Mouse (Mus musculus) hindbrain, embryonic 10.5 days (tissue): Measurements from ENCODE around the gene Zfp600. TPM values are rescaled to one million over a fixed set of nuclear protein-coding genes. Genes with fewer than 3 reads are reported as not detected.
"Not testable (repeated sequence)": the region's sequence is repeated elsewhere in the genome, so short reads cannot be mapped to it uniquely, and the experiment has no call there.

Experiments
- DNase-seq: peaks from one replicate; pipeline ENCODE4 v3.0.0-alpha.2; 2017; ENCODE audit warnings: low spot score
- H3K27ac ChIP-seq: fragments of 300-500 bp; sonication (generic); 2 replicates; pipeline ENCODE4 v1.5.1; 2016; ENCODE audit warnings: mild to moderate bottlenecking, moderate library complexity
- H3K27me3 ChIP-seq: fragments of 300-500 bp; sonication (generic); 2 replicates; pipeline ENCODE4 v1.6.1; 2016; ENCODE audit warnings: mild to moderate bottlenecking; ENCODE audit not compliant: poor library complexity, insufficient read depth, severe bottlenecking
- H3K36me3 ChIP-seq: fragments of 300-500 bp; sonication (generic); 2 replicates; pipeline ENCODE4 v1.6.1; 2016; ENCODE audit warnings: mild to moderate bottlenecking, moderate library complexity
- H3K4me1 ChIP-seq: fragments of 300-500 bp; sonication (generic); replicated peaks from 2 replicates; pipeline ENCODE4 v1.6.1; 2016; ENCODE audit warnings: mild to moderate bottlenecking
- H3K4me3 ChIP-seq: fragments of 300-500 bp; sonication (generic); 2 replicates; pipeline ENCODE4 v1.5.1; 2016; ENCODE audit warnings: mild to moderate bottlenecking, moderate library complexity
- H3K9me3 ChIP-seq: fragments of 300-500 bp; sonication (generic); 2 replicates; pipeline ENCODE4 v1.6.1; 2016; ENCODE audit warnings: mild to moderate bottlenecking, moderate library complexity
- WGBS: fragments of 180-500 bp; shearing (Covaris S2); methylation state at CpG from one replicate; pipeline ENCODE4 v1.1.7; 2016; 5-methylcytosine and 5-hydroxymethylcytosine counted together
- polyA plus RNA-seq: library from polyadenylated mRNA; unstranded; fragments of >200 nt; fragmentation: Nextera tagmentation; extraction: Ambion mirVana; gene quantifications from 2 replicates; pipeline ENCODE4 v1.2.1, GENCODE M21; 2016

The Zfp600 gene
- polyA plus RNA-seq = not detected in 2 replicates

GRCm38 (mm10) chr4:146156524-146156923 lies at the start of gene Zfp600:
Gene Zfp600, plus strand, starts transcription at chr4:146156824.
- not testable (repeated sequence) for DNase-seq, H3K4me3 ChIP-seq, H3K4me1 ChIP-seq, H3K27me3 ChIP-seq, H3K27ac ChIP-seq, H3K9me3 ChIP-seq, H3K36me3 ChIP-seq
- no CpG with 5 or more reads among the region's 6 CpGs for WGBS

DNA sequence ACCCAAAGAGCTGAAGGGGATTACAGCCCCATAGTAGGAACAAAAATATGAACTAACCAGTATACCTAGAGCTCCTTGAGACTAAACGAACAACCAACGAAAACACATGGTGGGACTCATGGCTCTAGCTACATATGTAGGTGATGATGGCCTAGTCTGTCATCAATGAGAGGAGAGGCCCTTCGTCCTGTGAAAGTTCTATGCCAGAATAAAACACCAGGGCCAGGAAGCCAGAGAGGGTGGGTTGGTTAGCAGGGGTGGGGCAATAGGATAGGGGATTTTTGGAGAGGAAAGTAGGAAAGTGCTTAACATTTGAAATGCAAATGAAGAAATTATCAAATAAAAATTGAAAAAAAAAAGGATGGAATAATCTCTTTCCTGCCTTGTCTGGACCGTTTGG lies 6.3 kb downstream of the Zfp600 start:
- H3K9me3 ChIP-seq = peaks cover 13% of the 10 kb centered on the region
- DNase-seq, H3K4me3 ChIP-seq, H3K36me3 ChIP-seq, H3K27me3 ChIP-seq, H3K4me1 ChIP-seq, H3K27ac ChIP-seq: not testable (repeated sequence)
- 73% methylated on average over 4 of the region's 4 CpGs for WGBS

GRCm38 (mm10) chr4:146167202-146167832 lies 10.7 kb downstream of the Zfp600 start:
- DNase-seq, H3K27me3 ChIP-seq, H3K27ac ChIP-seq, H3K4me3 ChIP-seq, H3K4me1 ChIP-seq, H3K36me3 ChIP-seq: not testable (repeated sequence)
- WGBS = 82% methylated on average over 3 of the region's 3 CpGs
- H3K9me3 ChIP-seq = peaks cover 25% of the 10 kb centered on the region

- H3K4me3 ChIP-seq, H3K27ac ChIP-seq, H3K4me1 ChIP-seq, H3K27me3 ChIP-seq, DNase-seq, H3K36me3 ChIP-seq: not testable (repeated sequence)
- 83% methylated on average over 10 of the region's 10 CpGs for WGBS
- H3K9me3 ChIP-seq = peaks cover 23% of the 10 kb centered on the region
Observed at GRCm38 (mm10) chr4:146167879-146168532, 11.4 kb downstream of the Zfp600 start.

DNA sequence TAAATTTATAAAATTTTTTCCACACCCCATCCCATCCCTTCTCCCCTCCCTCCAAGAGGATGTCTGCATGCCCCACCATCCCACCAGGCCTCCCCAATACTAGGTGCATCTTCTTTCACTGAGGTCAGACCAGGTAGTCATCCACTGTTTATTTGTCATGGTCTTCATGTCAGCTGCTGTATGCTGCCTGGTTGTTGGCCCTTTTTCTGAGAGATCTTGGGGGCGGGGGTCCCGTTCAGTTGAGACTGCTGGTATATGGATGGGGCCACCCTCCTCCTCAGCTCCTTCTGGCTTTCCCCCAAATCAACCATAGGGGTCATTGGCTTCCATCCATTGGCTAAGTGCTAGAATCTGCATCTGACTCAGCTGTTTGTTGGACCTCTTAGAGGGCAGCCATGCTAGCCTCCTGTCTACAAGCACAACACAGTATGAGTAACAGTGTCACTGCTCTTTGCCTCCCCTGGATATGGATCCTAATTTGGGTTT lies 12.1 kb downstream of the Zfp600 start:
- H3K4me3 ChIP-seq, H3K27me3 ChIP-seq, H3K27ac ChIP-seq, H3K4me1 ChIP-seq, DNase-seq, H3K36me3 ChIP-seq: not testable (repeated sequence)
- whole genome bisulfite sequencing = no CpG with 5 or more reads among the region's 2 CpGs
- peaks cover 30% of the 10 kb centered on the region for H3K9me3 ChIP-seq

- peaks cover 24% of the 10 kb centered on the region for H3K9me3 ChIP-seq
- WGBS = 73% methylated on average over 4 of the region's 4 CpGs
- H3K27ac ChIP-seq, H3K36me3 ChIP-seq, H3K4me3 ChIP-seq, H3K4me1 ChIP-seq, H3K27me3 ChIP-seq: not testable (repeated sequence)
- peak; percentile 2 for DNase-seq
Observed at GRCm38 (mm10) chr4:146173378-146174226, 17.0 kb downstream of the Zfp600 start.

DNA sequence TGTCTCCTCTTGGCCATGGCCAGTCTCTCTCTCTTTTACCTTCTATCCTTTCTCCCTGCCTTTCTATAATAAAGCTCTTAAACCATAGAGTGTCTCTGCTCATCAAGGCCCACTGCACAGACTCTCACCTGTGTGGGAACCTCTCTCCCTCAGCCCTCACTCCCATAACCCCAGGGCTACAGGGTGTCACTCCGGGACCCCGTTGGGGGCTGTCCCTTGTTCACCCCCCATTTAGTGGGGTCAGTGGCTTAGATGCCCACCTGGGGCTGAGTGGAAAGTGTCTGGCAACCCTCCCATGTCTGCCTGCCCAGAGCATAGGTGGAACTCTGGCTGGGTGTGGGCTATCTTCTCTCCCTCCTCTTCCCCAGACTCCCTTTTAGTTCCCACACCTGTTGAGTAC lies 47.7 kb downstream of the Zfp600 start:
- not testable (repeated sequence) for H3K4me3 ChIP-seq, H3K27ac ChIP-seq, DNase-seq, H3K27me3 ChIP-seq, H3K4me1 ChIP-seq, H3K36me3 ChIP-seq, H3K9me3 ChIP-seq
- 97% methylated on average over 2 of the region's 2 CpGs for WGBS

DNA sequence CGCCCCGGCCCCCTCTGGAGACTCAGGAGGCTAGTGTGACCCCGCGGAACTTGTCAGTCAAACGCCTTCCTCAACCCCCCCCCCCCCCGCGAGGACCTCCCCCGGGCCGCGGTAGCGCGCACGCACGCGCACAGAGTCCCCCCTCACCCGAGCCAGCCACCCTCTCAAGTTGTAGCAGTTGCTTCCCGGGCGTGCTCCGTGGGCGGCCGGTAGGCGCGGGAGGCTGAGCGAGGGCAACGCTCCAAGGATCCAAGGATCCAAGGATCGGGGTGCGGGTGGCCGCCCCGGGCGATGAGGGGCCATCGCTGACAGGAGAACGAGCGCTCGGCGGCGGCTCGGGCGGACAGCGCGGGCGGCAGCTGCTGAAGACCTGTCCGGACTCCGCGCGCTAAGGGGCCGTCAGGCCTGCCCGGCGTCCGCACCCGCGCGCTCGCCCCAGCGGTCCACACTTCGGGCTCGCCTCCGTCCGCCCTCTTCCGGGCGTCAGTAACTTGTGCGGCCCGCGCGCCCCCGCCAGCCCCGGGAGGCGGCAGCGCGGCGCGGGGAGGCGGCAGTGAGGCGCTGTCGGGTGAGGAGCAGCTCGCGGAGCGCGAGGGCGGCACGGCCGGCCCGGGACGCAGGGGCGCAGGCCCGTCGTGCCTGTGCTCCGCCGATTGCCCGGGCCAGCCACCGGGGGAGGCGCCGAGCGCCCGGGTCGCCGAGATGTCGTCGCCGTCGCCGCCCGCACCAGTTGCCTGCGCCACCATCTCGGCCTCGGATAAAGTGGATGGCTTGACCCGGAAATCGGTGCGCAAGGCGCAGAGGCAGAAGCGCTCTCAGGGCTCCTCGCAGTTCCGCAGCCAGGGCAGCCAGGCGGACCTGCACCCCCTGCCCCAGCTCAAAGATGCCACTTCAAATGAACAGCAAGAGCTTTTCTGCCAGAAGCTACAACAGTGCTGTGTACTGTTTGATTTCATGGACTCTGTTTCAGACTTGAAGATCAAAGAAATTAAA lies 82.9 kb downstream of the Zfp600 start:
- H3K4me1 ChIP-seq, H3K27ac ChIP-seq, H3K9me3 ChIP-seq, H3K27me3 ChIP-seq, H3K4me3 ChIP-seq, DNase-seq, H3K36me3 ChIP-seq: not testable (repeated sequence)
- WGBS = 3% methylated on average over 30 of the region's 113 CpGs

- not testable (repeated sequence) for DNase-seq, H3K4me1 ChIP-seq, H3K36me3 ChIP-seq, H3K4me3 ChIP-seq, H3K27me3 ChIP-seq, H3K9me3 ChIP-seq, H3K27ac ChIP-seq
- 64% methylated on average over 5 of the region's 5 CpGs for WGBS
Observed at GRCm38 (mm10) chr4:146242119-146242518, 85.5 kb downstream of the Zfp600 start.

Other genes starting within 250 kb of the Zfp600 start
- not detected in 2 replicates for gene Zfp987, start 59.5 kb upstream of the Zfp600 start, polyA plus RNA-seq